10 mouse cellular contexts compared by ENCODE assay signal in the genomic region with DNA sequence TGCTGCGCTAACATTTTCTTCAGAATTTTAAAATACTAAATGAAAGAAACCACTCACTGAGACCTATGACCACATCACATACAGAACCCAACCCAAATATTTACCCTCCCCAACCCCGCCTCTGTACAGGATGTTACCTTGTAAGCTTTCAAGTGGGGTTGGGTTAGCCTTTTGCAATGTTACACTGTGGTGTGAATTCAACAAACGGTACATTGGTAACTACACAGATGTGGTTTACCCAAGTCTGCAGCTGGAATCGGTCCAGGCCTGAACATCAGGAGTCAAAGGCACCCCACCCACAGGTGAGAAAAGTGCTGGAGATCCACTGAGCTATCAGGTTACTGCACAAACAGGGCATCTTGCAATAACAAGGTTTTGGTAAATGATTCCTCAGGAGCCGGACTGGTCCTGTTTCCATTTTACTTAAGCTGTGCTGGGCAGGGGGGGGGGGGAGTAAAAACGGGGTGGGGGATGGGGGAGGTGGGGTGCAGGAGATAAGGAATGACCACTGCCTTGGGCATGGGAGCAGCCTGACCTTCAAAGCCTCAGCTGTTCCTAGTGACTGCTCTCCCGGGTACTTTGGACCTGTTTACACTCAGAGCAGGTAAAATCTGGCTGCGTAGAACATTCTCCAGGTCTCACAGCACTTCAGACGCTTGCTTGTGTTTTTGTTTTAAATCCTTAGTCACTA. TPM values are rescaled to one million over a fixed set of nuclear protein-coding genes. Genes with fewer than 3 reads are reported as not detected.
DNase-seq lines count a peak whose midpoint lies in the region; ATAC-seq and TF ChIP-seq lines count a peak whose summit lies in the region.
"Had no signal": no experiment of that assay in that cellular context is flagged by ENCODE, and none has a peak within 500 bp of the region (broad histone marks: within the 10 kb centered on the region; RNA-seq: fewer than 3 reads in every experiment).

No protein-coding gene starts in this region.

- peak; percentile 52; the same call in 1 of the 2 replicates for ATAC-seq in embryonic facial prominence, embryonic 13.5 days (ENCODE audit: insufficient number of reproducible peaks, insufficient read depth, low FRiP score, low TSS enrichment, low read depth)
- peak; percentile 73 for ATAC-seq in liver, embryonic 14.5 days (ENCODE audit: insufficient read depth)
- peak; percentile 75; the same call in 1 of the 2 replicates for ATAC-seq in stomach, embryonic 15.5 days (ENCODE audit: insufficient read depth, low FRiP score, low read depth)
- no peak for ATAC-seq in granulocyte monocyte progenitor cell, adult 5-6 weeks (replicated peaks; ENCODE audit: poor library complexity, severe bottlenecking)

- H3K9ac ChIP-seq in embryonic facial prominence, embryonic 13.5 days = no peak overlapping the region
- no peak overlapping the region for H3K9ac ChIP-seq in liver, embryonic 14.5 days (replicated peaks)
- no peak overlapping the region for H3K9ac ChIP-seq in stomach, embryonic 15.5 days

- no peaks in the 10 kb centered on the region for H3K9me3 ChIP-seq in embryonic facial prominence, embryonic 13.5 days
- no peaks in the 10 kb centered on the region for H3K9me3 ChIP-seq in liver, embryonic 14.5 days (ENCODE audit: control insufficient read depth, low read length)
- no peaks in the 10 kb centered on the region for H3K9me3 ChIP-seq in stomach, embryonic 15.5 days

- no peak for TF ChIP-seq CTCF in liver, embryonic 14.5 days (IDR thresholded peaks at IDR 0.05; ENCODE audit: low read depth)

- H3K27ac ChIP-seq in embryonic facial prominence, embryonic 13.5 days = 0 out of 2 replicates have a peak overlapping the region, but pooled peaks have one; percentile 22
- H3K27ac ChIP-seq in liver, embryonic 14.5 days = no peak overlapping the region
- no peak overlapping the region for H3K27ac ChIP-seq in stomach, embryonic 15.5 days
- H3K27ac ChIP-seq: layer of hippocampus, adult 2 months had no signal

- 42% methylated on average over 9 of the region's 9 CpGs for WGBS in embryonic facial prominence, embryonic 13.5 days
- WGBS in liver, embryonic 14.5 days (ENCODE audit: insufficient replicate concordance) = 59% methylated on average over 9 of the region's 9 CpGs
- WGBS in stomach, embryonic 15.5 days = 41% methylated on average over 9 of the region's 9 CpGs

- H3K4me1 ChIP-seq in embryonic facial prominence, embryonic 13.5 days = peaks cover 14% of the 10 kb centered on the region
- peaks cover 0 to 2% of the 10 kb centered on the region in 2 experiments; a peak in 1 of 4 replicates for H3K4me1 ChIP-seq in liver, embryonic 14.5 days (replicated peaks; ENCODE audit: control insufficient read depth in 2 of 2, insufficient read depth in 2 of 2, low read length in 1 of 2)
- H3K4me1 ChIP-seq in stomach, embryonic 15.5 days = no peaks in the 10 kb centered on the region

- peaks cover 14% of the 10 kb centered on the region for H3K36me3 ChIP-seq in embryonic facial prominence, embryonic 13.5 days
- H3K36me3 ChIP-seq in liver, embryonic 14.5 days (replicated peaks; ENCODE audit: control insufficient read depth, insufficient read depth, low read depth) = no peaks in the 10 kb centered on the region
- H3K36me3 ChIP-seq in stomach, embryonic 15.5 days = no peaks in the 10 kb centered on the region

- H3K27me3 ChIP-seq in embryonic facial prominence, embryonic 13.5 days = no peaks in the 10 kb centered on the region
- H3K27me3 ChIP-seq in liver, embryonic 14.5 days (ENCODE audit: control insufficient read depth, insufficient read depth, low read length) = no peaks in the 10 kb centered on the region
- no peaks in the 10 kb centered on the region for H3K27me3 ChIP-seq in stomach, embryonic 15.5 days (replicated peaks)

- no peak for TF ChIP-seq EP300 in liver, embryonic 14.5 days (IDR thresholded peaks at IDR 0.05; ENCODE audit: low read depth)

- no peak overlapping the region for H3K4me2 ChIP-seq in embryonic facial prominence, embryonic 13.5 days
- no peak overlapping the region for H3K4me2 ChIP-seq in liver, embryonic 14.5 days (ENCODE audit: low read depth)
- no peak overlapping the region for H3K4me2 ChIP-seq in stomach, embryonic 15.5 days

- peak; percentile 77 to 88 for DNase-seq in kidney, adult 8-10 months
- peak in 2 of 3 experiments; percentile 14 to 27 for DNase-seq in liver, embryonic 14.5 days (ENCODE audit: low read depth in 3 of 3, low spot score in 3 of 3)
- DNase-seq in ovary, postnatal 36 days (ENCODE audit: low spot score) = no peak
- no peak for DNase-seq in ovary, adult 18-20 months (ENCODE audit: low spot score)
- DNase-seq in spleen, adult 12 weeks (ENCODE audit: low spot score) = no peak

- no peak overlapping the region for H3K4me3 ChIP-seq in embryonic facial prominence, embryonic 13.5 days
- H3K4me3 ChIP-seq in liver, embryonic 14.5 days (ENCODE audit: insufficient read depth in 1 of 2, low read depth in 2 of 2, low read length in 2 of 2) = no peak overlapping the region
- no peak overlapping the region for H3K4me3 ChIP-seq in stomach, embryonic 15.5 days (replicated peaks)
- H3K4me3 ChIP-seq: layer of hippocampus, adult 2 months had no signal

RNA-seq across cellular contexts. Expression of a gene that starts 3.6 kb away (rescaled TPM):
- polyA plus RNA-seq in embryonic facial prominence, embryonic 13.5 days (2015; fragmentation: Nextera tagmentation; extraction: Ambion mirVana) = 1.1 and 1.3 TPM in 2 replicates
- 0.17 and 0.35 TPM in 2 replicates for polyA plus RNA-seq in liver, embryonic 14.5 days (2012; rRNA removed)
- polyA plus RNA-seq in liver, embryonic 14.5 days (2014; fragmentation: Nextera tagmentation; extraction: Ambion mirVana) = 0.10 and 0.13 TPM in 2 replicates
- 7.3 and 7.8 TPM in 2 replicates for polyA plus RNA-seq in stomach, embryonic 15.5 days (2015; fragmentation: Nextera tagmentation; extraction: Ambion mirVana)
- not detected in 2 replicates for total RNA-seq in granulocyte monocyte progenitor cell, adult 5-6 weeks (2014; fragmentation: Nextera tagmentation)
- not detected in 2 replicates for total RNA-seq in granulocyte monocyte progenitor cell, adult 5-6 weeks (2017)

RNA-seq across cellular contexts. Expression of a gene that starts 11.8 kb away (rescaled TPM):
- polyA plus RNA-seq in embryonic facial prominence, embryonic 13.5 days (2015; fragmentation: Nextera tagmentation; extraction: Ambion mirVana) = 2.1 and 3.8 TPM in 2 replicates
- polyA plus RNA-seq in liver, embryonic 14.5 days (2012; rRNA removed) = not detected in 2 replicates
- not detected in 2 replicates for polyA plus RNA-seq in liver, embryonic 14.5 days (2014; fragmentation: Nextera tagmentation; extraction: Ambion mirVana)
- 1.4 and 1.8 TPM in 2 replicates for polyA plus RNA-seq in stomach, embryonic 15.5 days (2015; fragmentation: Nextera tagmentation; extraction: Ambion mirVana)
- not detected in 2 replicates for total RNA-seq in granulocyte monocyte progenitor cell, adult 5-6 weeks (2014; fragmentation: Nextera tagmentation)
- total RNA-seq in granulocyte monocyte progenitor cell, adult 5-6 weeks (2017) = not detected in 2 replicates
- total RNA-seq: gastrocnemius, postnatal 4 days; layer of hippocampus, adult 2 months had no signal

Comparison
In these comparisons a context has a peak if more than half of its experiments do, and no peak if none do; other contexts are left out.
1. DNase-seq: peak in kidney, adult 8-10 months (2 of 2) and liver, embryonic 14.5 days (2 of 3); none in ovary, postnatal 36 days (single experiment), ovary, adult 18-20 months (single experiment) and spleen, adult 12 weeks (single experiment).